Mouse (Mus musculus) frontal cortex, adult (tissue): ENCODE measurements at regions not wholly inside any gene's neighbourhood (a gene's known extent, or its start where the extent isn't known, plus 50 kb on each side); places are given as distances from the start of the nearest gene placed in this dataset.

Experiments
- ATAC-seq: cut with Nextera tagmentation; 2 replicates; pipeline ENCODE4 v1.9.2; 2017; ENCODE audit warnings: mild to moderate bottlenecking, moderate library complexity, mixed read lengths; ENCODE audit not compliant: low TSS enrichment

GRCm38 (mm10) chr2:71690277-71691161 lies 54.9 kb upstream of the Itga6 start:
- peak; percentile 43; the same call in 1 of the 2 replicates for ATAC-seq

DNA sequence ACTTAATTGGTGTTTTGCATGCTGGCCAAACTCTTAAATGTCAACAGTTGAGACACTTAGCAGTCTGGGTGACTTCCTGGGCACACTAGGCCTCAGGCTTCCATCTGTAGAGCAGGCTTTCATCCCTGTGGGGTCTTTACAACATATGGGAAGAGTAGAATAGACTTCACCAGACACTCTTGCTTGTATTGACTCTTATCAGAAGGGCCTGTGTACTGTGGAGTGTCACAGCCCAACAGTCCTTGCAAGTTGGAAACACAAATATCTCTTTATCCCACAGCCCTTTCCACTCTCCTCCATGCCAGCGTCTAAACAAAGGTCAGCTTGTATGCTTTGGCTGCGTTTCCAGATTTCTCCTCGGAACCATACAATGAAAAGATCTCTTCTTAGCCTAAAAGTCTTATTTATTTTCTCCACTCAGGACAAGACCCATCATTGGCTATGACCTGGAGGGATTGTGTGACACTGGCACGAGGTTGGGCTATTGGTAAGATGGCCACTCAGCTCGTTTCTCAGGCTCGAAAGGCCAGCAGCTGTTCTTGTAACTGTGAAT lies 50.6 kb upstream of the Itga6 start:
- no peak for ATAC-seq
